14 mouse cellular contexts compared by ENCODE assay signal in the genomic region with DNA sequence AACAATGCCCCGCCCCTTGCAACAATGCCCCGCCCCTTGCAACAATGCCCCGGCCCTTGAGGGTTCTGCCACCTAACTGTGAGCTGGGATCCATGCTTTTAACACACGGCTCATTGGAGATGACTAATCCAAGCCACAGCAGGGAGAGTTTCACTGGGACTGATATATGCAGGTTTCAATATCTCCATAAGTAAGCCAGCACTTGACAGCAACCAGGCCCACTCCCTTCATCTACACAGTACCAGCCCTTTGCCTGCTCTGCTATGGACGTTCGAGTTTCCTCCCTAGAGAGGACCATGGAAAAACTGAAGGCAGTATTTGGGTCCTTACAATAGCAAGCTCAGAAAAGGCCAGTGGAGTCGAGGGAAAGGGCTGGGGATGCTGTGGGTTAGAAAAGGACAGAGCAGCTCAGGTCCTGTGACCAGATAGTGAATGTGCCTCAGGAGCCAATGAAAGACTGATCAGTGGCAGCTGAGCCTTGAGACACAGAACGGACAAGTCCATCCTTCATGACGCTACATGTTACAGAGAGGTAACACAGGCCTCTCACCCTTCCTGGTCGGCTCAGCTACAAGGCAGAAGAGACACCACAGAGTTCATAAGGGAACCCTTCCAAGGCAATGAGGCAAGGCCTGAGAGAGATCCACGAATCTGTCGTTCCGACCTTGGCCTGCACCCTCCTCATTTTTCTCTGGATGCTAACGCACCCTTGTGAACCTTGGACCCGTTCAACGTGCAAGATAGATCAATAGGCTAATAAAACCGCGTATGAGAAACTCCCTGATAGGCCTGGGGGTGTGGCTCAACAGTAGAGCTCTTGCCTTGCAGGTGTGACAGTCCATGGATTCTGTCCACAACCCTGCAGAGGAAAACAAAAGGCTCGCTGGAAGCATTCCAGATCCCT.
DNase-seq lines count a peak whose midpoint lies in the region; ATAC-seq and TF ChIP-seq lines count a peak whose summit lies in the region.
"Had no signal": no experiment of that assay in that cellular context is flagged by ENCODE, and none has a peak within 500 bp of the region (broad histone marks: within the 10 kb centered on the region; RNA-seq: fewer than 3 reads in every experiment).

No protein-coding gene starts in this region.

- ATAC-seq in embryonic facial prominence, embryonic 14.5 days (ENCODE audit: low read depth) = peak; percentile 72; the same call in 1 of the 2 replicates
- ATAC-seq in liver, postnatal 0 days = peak; percentile 98
- ATAC-seq in stomach, embryonic 14.5 days (ENCODE audit: insufficient number of reproducible peaks, insufficient read depth, low FRiP score, low read depth) = peak; percentile 61; the same call in 1 of the 2 replicates
- ATAC-seq in granulocyte monocyte progenitor cell, adult 5-6 weeks (replicated peaks; ENCODE audit: poor library complexity, severe bottlenecking) = no peak
- ATAC-seq: midbrain, embryonic 15.5 days had no signal

- H3K9me3 ChIP-seq in embryonic facial prominence, embryonic 14.5 days (ENCODE audit: control insufficient read depth, low read length) = peaks cover 8% of the 10 kb centered on the region; the same call in 1 of the 2 replicates
- H3K9me3 ChIP-seq in embryonic facial prominence, embryonic 10.5 days = peaks cover 5% of the 10 kb centered on the region; the same call in 1 of the 2 replicates
- no peaks in the 10 kb centered on the region for H3K9me3 ChIP-seq in liver, postnatal 0 days (ENCODE audit: low read length)
- no peaks in the 10 kb centered on the region for H3K9me3 ChIP-seq in stomach, embryonic 14.5 days (ENCODE audit: control insufficient read depth, low read depth, low read length)
- H3K9me3 ChIP-seq: embryonic facial prominence, embryonic 12.5 days; forebrain, embryonic 10.5 days; midbrain, embryonic 15.5 days; neural tube, embryonic 12.5 days had no signal

- H3K4me1 ChIP-seq in embryonic facial prominence, embryonic 14.5 days (ENCODE audit: control insufficient read depth, insufficient read depth, low read length) = no peaks in the 10 kb centered on the region
- peaks cover 6% of the 10 kb centered on the region; the same call in 1 of the 2 replicates for H3K4me1 ChIP-seq in embryonic facial prominence, embryonic 10.5 days
- 0 out of 2 replicates have a peak, but pooled peaks cover 2% of the 10 kb centered on the region for H3K4me1 ChIP-seq in liver, postnatal 0 days (ENCODE audit: insufficient read depth)
- H3K4me1 ChIP-seq in stomach, embryonic 14.5 days (ENCODE audit: control insufficient read depth, insufficient read depth, low read length) = no peaks in the 10 kb centered on the region
- H3K4me1 ChIP-seq: embryonic facial prominence, embryonic 12.5 days; midbrain, embryonic 15.5 days; neural tube, embryonic 12.5 days had no signal

- TF ChIP-seq EP300 in liver, postnatal 0 days (IDR thresholded peaks at IDR 0.05; ENCODE audit: low read depth) = peak; percentile 42; the same call in 1 of the 2 replicates

- no peak overlapping the region for H3K9ac ChIP-seq in embryonic facial prominence, embryonic 14.5 days (ENCODE audit: low read depth, low read length)
- no peak overlapping the region for H3K9ac ChIP-seq in liver, postnatal 0 days (replicated peaks)
- no peak overlapping the region for H3K9ac ChIP-seq in stomach, embryonic 14.5 days (replicated peaks; ENCODE audit: low read depth, low read length)
- H3K9ac ChIP-seq: embryonic facial prominence, embryonic 12.5 days; liver, embryonic 14.5 days; midbrain, embryonic 15.5 days; neural tube, embryonic 12.5 days had no signal

- no peaks in the 10 kb centered on the region for H3K27me3 ChIP-seq in embryonic facial prominence, embryonic 14.5 days (replicated peaks; ENCODE audit: control insufficient read depth, insufficient read depth, low read length)
- H3K27me3 ChIP-seq in embryonic facial prominence, embryonic 10.5 days (replicated peaks; ENCODE audit: low read depth, poor library complexity, severe bottlenecking) = no peaks in the 10 kb centered on the region
- H3K27me3 ChIP-seq in liver, postnatal 0 days (ENCODE audit: insufficient read depth, low read length) = no peaks in the 10 kb centered on the region
- no peaks in the 10 kb centered on the region for H3K27me3 ChIP-seq in stomach, embryonic 14.5 days (ENCODE audit: control insufficient read depth, insufficient read depth, low read length)
- H3K27me3 ChIP-seq: embryonic facial prominence, embryonic 12.5 days; midbrain, embryonic 15.5 days; neural tube, embryonic 12.5 days had no signal

- no peak for TF ChIP-seq CTCF in liver, postnatal 0 days (IDR thresholded peaks at IDR 0.05; ENCODE audit: low read depth)

- no peaks in the 10 kb centered on the region for H3K36me3 ChIP-seq in embryonic facial prominence, embryonic 14.5 days (ENCODE audit: control insufficient read depth, insufficient read depth, low read length)
- no peaks in the 10 kb centered on the region for H3K36me3 ChIP-seq in embryonic facial prominence, embryonic 10.5 days (replicated peaks)
- H3K36me3 ChIP-seq in liver, postnatal 0 days (replicated peaks; ENCODE audit: insufficient read depth, low read length) = no peaks in the 10 kb centered on the region
- no peaks in the 10 kb centered on the region for H3K36me3 ChIP-seq in stomach, embryonic 14.5 days (ENCODE audit: control insufficient read depth, insufficient read depth, low read length)
- H3K36me3 ChIP-seq: embryonic facial prominence, embryonic 12.5 days; forebrain, embryonic 10.5 days; midbrain, embryonic 15.5 days; neural tube, embryonic 12.5 days had no signal

- 54% methylated on average over 19 of the region's 19 CpGs for WGBS in embryonic facial prominence, embryonic 14.5 days
- 59% methylated on average over 19 of the region's 19 CpGs for WGBS in embryonic facial prominence, embryonic 10.5 days
- 57% methylated on average over 19 of the region's 19 CpGs for WGBS in liver, postnatal 0 days (ENCODE audit: insufficient replicate concordance)
- WGBS in stomach, embryonic 14.5 days = 52% methylated on average over 19 of the region's 19 CpGs

- peak; percentile 65 for DNase-seq in embryonic facial prominence, embryonic 14.5 days (ENCODE audit: low spot score)
- DNase-seq in embryonic facial prominence, embryonic 10.5 days (ENCODE audit: low spot score) = no peak
- peak; percentile 52 for DNase-seq in liver, postnatal 0 days
- DNase-seq in liver (no peak), ZHBTc4 (ENCODE audit: low read depth, low spot score) (peak; percentile 67)
- no peak for DNase-seq in layer of hippocampus, postnatal 25 days (ENCODE audit: extremely low spot score in 1 of 2, low spot score in 1 of 2)
- DNase-seq: cerebellum, postnatal 36 days had no signal

- H3K4me3 ChIP-seq in embryonic facial prominence, embryonic 14.5 days (ENCODE audit: low read depth, low read length) = no peak overlapping the region
- H3K4me3 ChIP-seq in embryonic facial prominence, embryonic 10.5 days = no peak overlapping the region
- no peak overlapping the region for H3K4me3 ChIP-seq in liver, postnatal 0 days (ENCODE audit: low read depth, low read length)
- H3K4me3 ChIP-seq in stomach, embryonic 14.5 days (ENCODE audit: low read depth, low read length) = no peak overlapping the region
- H3K4me3 ChIP-seq: embryonic facial prominence, embryonic 12.5 days; forebrain, embryonic 10.5 days; midbrain, embryonic 15.5 days; neural tube, embryonic 12.5 days had no signal

- H3K4me2 ChIP-seq in embryonic facial prominence, embryonic 14.5 days (ENCODE audit: low read depth, low read length) = no peak overlapping the region
- H3K4me2 ChIP-seq in liver, postnatal 0 days (ENCODE audit: low read depth, low read length) = no peak overlapping the region
- no peak overlapping the region for H3K4me2 ChIP-seq in stomach, embryonic 14.5 days (replicated peaks; ENCODE audit: low read depth, low read length)
- H3K4me2 ChIP-seq: embryonic facial prominence, embryonic 12.5 days; midbrain, embryonic 15.5 days; neural tube, embryonic 12.5 days had no signal

- no peak overlapping the region for H3K27ac ChIP-seq in embryonic facial prominence, embryonic 14.5 days (replicated peaks; ENCODE audit: low read depth, low read length)
- H3K27ac ChIP-seq in embryonic facial prominence, embryonic 10.5 days (replicated peaks) = no peak overlapping the region
- H3K27ac ChIP-seq in liver, postnatal 0 days (ENCODE audit: low read depth) = peak overlapping the region; percentile 51; the same call in 1 of the 2 replicates
- H3K27ac ChIP-seq in stomach, embryonic 14.5 days (ENCODE audit: low read length) = no peak overlapping the region
- H3K27ac ChIP-seq: embryonic facial prominence, embryonic 12.5 days; forebrain, embryonic 10.5 days; liver, embryonic 14.5 days; midbrain, embryonic 15.5 days; neural tube, embryonic 12.5 days had no signal

Comparison
In these comparisons a context has a peak if more than half of its experiments do, and no peak if none do; other contexts are left out.
1. DNase-seq: peak in embryonic facial prominence, embryonic 14.5 days (single experiment), liver, postnatal 0 days (single experiment) and ZHBTc4 (single experiment); none in embryonic facial prominence, embryonic 10.5 days (single experiment), liver (single experiment) and layer of hippocampus, postnatal 25 days (0 of 2).